11 mouse cellular contexts compared by ENCODE assay signal in genomic region chr6:30204383-30205179, GRCm38 (mm10).
DNase-seq lines count a peak whose midpoint lies in the region; ATAC-seq lines count a peak whose summit lies in the region.
"Had no signal": no experiment of that assay in that cellular context is flagged by ENCODE, and none has a peak within 500 bp of the region (broad histone marks: within the 10 kb centered on the region; RNA-seq: fewer than 3 reads in every experiment).

No protein-coding gene starts in this region.

- 0 out of 2 replicates have a peak overlapping the region, but pooled peaks have one; percentile 8 for H3K9ac ChIP-seq in forebrain, embryonic 11.5 days (ENCODE audit: low read length)
- no peak overlapping the region for H3K9ac ChIP-seq in forebrain, embryonic 12.5 days
- H3K9ac ChIP-seq: intestine, embryonic 15.5 days; liver, postnatal 0 days had no signal

- 0 out of 2 replicates have a peak, but pooled peaks cover 2% of the 10 kb centered on the region for H3K4me1 ChIP-seq in forebrain, embryonic 11.5 days (replicated peaks; ENCODE audit: control insufficient read depth, insufficient read depth, low read length)
- H3K4me1 ChIP-seq in forebrain, embryonic 12.5 days = peaks cover 5% of the 10 kb centered on the region
- peaks cover 13% of the 10 kb centered on the region for H3K4me1 ChIP-seq in megakaryocyte, embryonic 14.5 days
- peaks cover 12% of the 10 kb centered on the region for H3K4me1 ChIP-seq in limb, embryonic 10.5 days

- no peak overlapping the region for H3K4me2 ChIP-seq in forebrain, embryonic 11.5 days (ENCODE audit: low read depth, low read length, severe bottlenecking)
- H3K4me2 ChIP-seq in forebrain, embryonic 12.5 days = no peak overlapping the region

- H3K36me3 ChIP-seq in forebrain, embryonic 11.5 days (ENCODE audit: control insufficient read depth, insufficient read depth, low read length) = no peaks in the 10 kb centered on the region
- H3K36me3 ChIP-seq in forebrain, embryonic 12.5 days (replicated peaks) = no peaks in the 10 kb centered on the region
- peaks cover 5% of the 10 kb centered on the region for H3K36me3 ChIP-seq in megakaryocyte, embryonic 14.5 days (replicated peaks; ENCODE audit: low read length)
- no peaks in the 10 kb centered on the region for H3K36me3 ChIP-seq in limb, embryonic 10.5 days
- H3K36me3 ChIP-seq: intestine, embryonic 15.5 days had no signal

- H3K27ac ChIP-seq in forebrain, embryonic 11.5 days (ENCODE audit: low read depth, low read length) = no peak overlapping the region
- H3K27ac ChIP-seq in forebrain, embryonic 12.5 days = no peak overlapping the region
- H3K27ac ChIP-seq in limb, embryonic 10.5 days = peak overlapping the region; percentile 63; the same call in 1 of the 2 replicates
- H3K27ac ChIP-seq: intestine, embryonic 15.5 days; left cerebral cortex, adult 2 months had no signal

- H3K9me3 ChIP-seq in forebrain, embryonic 11.5 days (ENCODE audit: control insufficient read depth, low read length) = no peaks in the 10 kb centered on the region
- no peaks in the 10 kb centered on the region for H3K9me3 ChIP-seq in forebrain, embryonic 12.5 days
- H3K9me3 ChIP-seq in megakaryocyte, embryonic 14.5 days = peaks cover 14% of the 10 kb centered on the region
- H3K9me3 ChIP-seq in limb, embryonic 10.5 days (replicated peaks) = no peaks in the 10 kb centered on the region
- H3K9me3 ChIP-seq: intestine, embryonic 15.5 days had no signal

- 47% methylated on average over 19 of the region's 20 CpGs for WGBS in forebrain, embryonic 11.5 days
- WGBS in forebrain, embryonic 12.5 days = 54% methylated on average over 20 of the region's 20 CpGs
- 61% methylated on average over 20 of the region's 20 CpGs for WGBS in limb, embryonic 10.5 days

- no peaks in the 10 kb centered on the region for H3K27me3 ChIP-seq in forebrain, embryonic 11.5 days (ENCODE audit: control insufficient read depth, insufficient read depth, low read length)
- H3K27me3 ChIP-seq in forebrain, embryonic 12.5 days = 0 out of 2 replicates have a peak, but pooled peaks cover 3% of the 10 kb centered on the region
- H3K27me3 ChIP-seq in megakaryocyte, embryonic 14.5 days (replicated peaks) = peaks cover 5% of the 10 kb centered on the region
- H3K27me3 ChIP-seq in limb, embryonic 10.5 days (ENCODE audit: low read depth, poor library complexity, severe bottlenecking) = no peaks in the 10 kb centered on the region
- H3K27me3 ChIP-seq: intestine, embryonic 15.5 days had no signal

- ATAC-seq in forebrain, embryonic 11.5 days (replicated peaks; ENCODE audit: low FRiP score) = no peak
- ATAC-seq in forebrain, embryonic 12.5 days (ENCODE audit: low FRiP score) = no peak
- ATAC-seq in megakaryocyte, adult 5-6 weeks (ENCODE audit: poor library complexity, severe bottlenecking) = no peak

- no peak overlapping the region for H3K4me3 ChIP-seq in forebrain, embryonic 11.5 days (ENCODE audit: low read depth, low read length)
- no peak overlapping the region for H3K4me3 ChIP-seq in forebrain, embryonic 12.5 days (replicated peaks)
- H3K4me3 ChIP-seq in megakaryocyte, embryonic 14.5 days (replicated peaks) = peak overlapping the region; percentile 42
- no peak overlapping the region for H3K4me3 ChIP-seq in limb, embryonic 10.5 days
- H3K4me3 ChIP-seq: intestine, embryonic 15.5 days; left cerebral cortex, adult 2 months had no signal

- DNase-seq in forebrain, embryonic 11.5 days (ENCODE audit: low spot score) = no peak
- DNase-seq in R1 (ENCODE audit: low read depth, low spot score) = peak; percentile 56
- DNase-seq in limb, embryonic 10.5 days (ENCODE audit: low spot score) = no peak
- DNase-seq in urinary bladder, adult 2 months (ENCODE audit: low spot score) = no peak
- no peak for DNase-seq in yolk sac, embryonic 10.5 days (ENCODE audit: low spot score)
- DNase-seq: liver, postnatal 0 days had no signal
